Mouse (Mus musculus) embryonic facial prominence, embryonic 10.5 days (tissue): ENCODE measurements around the gene Rnf151. TPM values are rescaled to one million over a fixed set of nuclear protein-coding genes. Genes with fewer than 3 reads are reported as not detected.

Source experiments
- DNase-seq: peaks from one replicate; pipeline ENCODE4 v3.0.0-alpha.2; 2017; ENCODE audit warnings: low spot score
- H3K27ac ChIP-seq: fragments of 300-500 bp; sonication (generic); replicated peaks from 2 replicates; pipeline ENCODE4 v1.5.1; 2016; ENCODE audit warnings: mild to moderate bottlenecking
- H3K27me3 ChIP-seq: fragments of 300-500 bp; sonication (generic); replicated peaks from 2 replicates; pipeline ENCODE4 v1.6.1; 2016; ENCODE audit warnings: low read depth, mild to moderate bottlenecking; ENCODE audit not compliant: poor library complexity, severe bottlenecking
- H3K36me3 ChIP-seq: fragments of 300-500 bp; sonication (generic); replicated peaks from 2 replicates; pipeline ENCODE4 v1.6.1; 2016; ENCODE audit warnings: mild to moderate bottlenecking, moderate library complexity
- H3K4me1 ChIP-seq: fragments of 300-500 bp; sonication (generic); 2 replicates; pipeline ENCODE4 v1.6.1; 2016
- H3K4me3 ChIP-seq: fragments of 300-500 bp; sonication (generic); 2 replicates; pipeline ENCODE4 v1.5.1; 2016; ENCODE audit warnings: mild to moderate bottlenecking, moderate library complexity
- H3K9me3 ChIP-seq: fragments of 300-500 bp; sonication (generic); 2 replicates; pipeline ENCODE4 v1.6.1; 2016; ENCODE audit warnings: mild to moderate bottlenecking
- WGBS: fragments of 180-500 bp; shearing (Covaris S2); methylation state at CpG from one replicate; pipeline ENCODE4 v1.1.7; 2016; 5-methylcytosine and 5-hydroxymethylcytosine counted together
- polyA plus RNA-seq: library from polyadenylated mRNA; unstranded; fragments of >200 nt; fragmentation: Nextera tagmentation; extraction: Ambion mirVana; gene quantifications from 2 replicates; pipeline ENCODE4 v1.2.1, GENCODE M21; 2016

Rnf151 gene
- polyA plus RNA-seq, 1 experiment from 2014 or later = 0.29 TPM

- under 1% methylated on average over 55 of the region's 55 CpGs for WGBS
- peak within 1 kb of the TSS; percentile 66 for H3K27ac ChIP-seq
Measured at GRCm38 (mm10) chr17:24689251-24690081, 28.4 kb downstream of the Rnf151 start, which contains the start of gene Syngr3. Syngr3 (minus strand) TSS chr17:24689955.

GRCm38 (mm10) chr17:24687599-24687998 lies 30.3 kb downstream of the Rnf151 start:
- DNase-seq = no peak
- H3K27me3 ChIP-seq = peaks cover 58% of the 10 kb centered on the region
- H3K4me1 ChIP-seq = peaks cover 31% of the 10 kb centered on the region
- no peak overlapping the region for H3K27ac ChIP-seq
- no peaks in the 10 kb centered on the region for H3K9me3 ChIP-seq
- WGBS = 18% methylated on average over 23 of the region's 23 CpGs
- H3K4me3 ChIP-seq = peak overlapping the region; percentile 50
- H3K36me3 ChIP-seq = peaks cover 9% of the 10 kb centered on the region

More at GRCm38 (mm10) chr17:24689251-24690081, 28.4 kb downstream of the Rnf151 start, which contains the start of gene Syngr3:
- H3K9me3 ChIP-seq = no peaks in the 10 kb centered on the region
- H3K36me3 ChIP-seq = peaks cover 23% of the 10 kb centered on the region
- H3K27me3 ChIP-seq = peaks cover 58% of the 10 kb centered on the region
- H3K4me1 ChIP-seq = peaks cover 35% of the 10 kb centered on the region
- peak within 1 kb of the TSS; percentile 80 for H3K4me3 ChIP-seq
- DNase-seq = peak; percentile 57

GRCm38 (mm10) chr17:24687146-24687595 lies 30.7 kb downstream of the Rnf151 start:
- Histone ChIP-seq H3K27me3 (peaks cover 58% of the 10 kb centered on the region), H3K4me1 (peaks cover 31% of the 10 kb centered on the region), H3K27ac (no peak overlapping the region), H3K4me3 (peak overlapping the region; percentile 50), H3K9me3 (no peaks in the 10 kb centered on the region), H3K36me3 (peaks cover 9% of the 10 kb centered on the region)
- DNase-seq = peak; percentile 63
- 2% methylated on average over 25 of the region's 25 CpGs for WGBS

DNA sequence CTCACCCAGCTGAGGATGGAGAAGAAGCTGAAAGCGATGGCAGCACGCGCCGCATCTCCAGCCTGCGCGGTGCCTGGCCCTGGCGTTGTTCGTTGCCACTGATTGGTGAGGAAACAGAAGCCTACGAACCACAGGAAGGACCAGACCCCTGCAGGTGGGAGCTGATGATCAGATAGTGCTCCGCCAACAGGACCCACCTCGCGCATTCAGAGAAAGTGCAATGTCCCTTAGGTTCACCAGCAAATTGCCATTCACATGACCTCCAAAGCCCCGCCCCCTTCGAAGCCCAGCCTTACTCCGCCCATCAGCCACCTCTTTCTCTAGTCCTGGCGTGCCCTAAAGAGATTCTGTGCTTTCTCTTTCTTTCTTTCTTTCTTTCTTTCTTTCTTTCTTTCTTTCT lies 31.3 kb downstream of the Rnf151 start:
- 32% methylated on average over 16 of the region's 16 CpGs for WGBS
- Histone ChIP-seq H3K36me3 (peaks cover 12% of the 10 kb centered on the region), H3K4me3 (peak overlapping the region; percentile 34), H3K4me1 (peaks cover 31% of the 10 kb centered on the region), H3K27ac (no peak overlapping the region), H3K27me3 (peaks cover 58% of the 10 kb centered on the region), H3K9me3 (no peaks in the 10 kb centered on the region)
- DNase-seq = peak; percentile 64

DNA sequence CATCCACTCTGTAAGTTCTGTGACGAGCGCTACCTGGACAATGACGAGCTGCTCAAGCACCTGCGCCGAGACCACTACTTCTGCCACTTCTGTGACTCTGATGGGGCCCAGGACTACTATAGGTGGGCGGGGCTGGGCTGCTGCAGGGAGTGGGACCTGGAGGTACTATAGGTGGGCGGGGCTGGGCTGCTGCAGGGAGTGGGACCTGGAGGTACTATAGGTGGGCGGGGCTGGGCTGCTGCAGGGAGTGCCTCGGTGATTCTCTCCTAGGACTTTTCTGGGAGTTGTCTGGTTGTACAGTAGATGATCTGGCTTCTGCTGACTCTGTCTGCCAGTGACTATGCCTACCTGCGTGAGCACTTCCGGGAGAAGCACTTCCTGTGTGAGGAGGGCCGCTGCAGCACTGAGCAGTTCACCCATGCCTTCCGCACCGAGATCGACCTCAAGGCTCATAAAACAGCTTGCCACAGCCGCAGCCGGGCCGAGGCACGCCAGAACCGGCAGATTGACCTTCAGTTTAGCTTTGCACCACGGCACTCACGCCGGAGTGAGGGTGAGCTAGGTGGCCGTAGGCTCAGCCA lies 40.3 kb downstream of the Rnf151 start:
- no peaks in the 10 kb centered on the region for H3K27me3 ChIP-seq
- peaks cover 77% of the 10 kb centered on the region for H3K36me3 ChIP-seq
- H3K27ac ChIP-seq = no peak overlapping the region
- peaks cover 14% of the 10 kb centered on the region; the same call in 1 of the 2 replicates for H3K4me1 ChIP-seq
- no peak for DNase-seq
- no peaks in the 10 kb centered on the region for H3K9me3 ChIP-seq
- WGBS = 94% methylated on average over 24 of the region's 24 CpGs
- no peak overlapping the region for H3K4me3 ChIP-seq

GRCm38 (mm10) chr17:24676877-24677276 lies 41.0 kb downstream of the Rnf151 start:
- no peaks in the 10 kb centered on the region for H3K9me3 ChIP-seq
- H3K4me3 ChIP-seq = no peak overlapping the region
- no peak overlapping the region for H3K27ac ChIP-seq
- 96% methylated on average over 5 of the region's 5 CpGs for WGBS
- no peak for DNase-seq
- peaks cover 21% of the 10 kb centered on the region for H3K4me1 ChIP-seq
- no peaks in the 10 kb centered on the region for H3K27me3 ChIP-seq
- peaks cover 70% of the 10 kb centered on the region for H3K36me3 ChIP-seq

GRCm38 (mm10) chr17:24676187-24676586 lies 41.7 kb downstream of the Rnf151 start:
- H3K27ac ChIP-seq = no peak overlapping the region
- H3K4me1 ChIP-seq = peaks cover 28% of the 10 kb centered on the region
- WGBS = 66% methylated on average over 2 of the region's 2 CpGs
- no peaks in the 10 kb centered on the region for H3K27me3 ChIP-seq
- DNase-seq = peak; percentile 74
- H3K4me3 ChIP-seq = no peak overlapping the region
- H3K36me3 ChIP-seq = peaks cover 63% of the 10 kb centered on the region
- no peaks in the 10 kb centered on the region for H3K9me3 ChIP-seq

- Histone ChIP-seq H3K36me3 (peaks cover 44% of the 10 kb centered on the region), H3K9me3 (no peaks in the 10 kb centered on the region), H3K4me3 (no peak overlapping the region), H3K27me3 (no peaks in the 10 kb centered on the region), H3K27ac (no peak overlapping the region), H3K4me1 (peaks cover 41% of the 10 kb centered on the region)
- DNase-seq = no peak
- WGBS = 89% methylated on average over 7 of the region's 7 CpGs
Measured at GRCm38 (mm10) chr17:24674277-24674676, 43.6 kb downstream of the Rnf151 start.

- Histone ChIP-seq H3K27ac (no peak overlapping the region), H3K4me3 (peak overlapping the region; percentile 81), H3K36me3 (peaks cover 23% of the 10 kb centered on the region), H3K9me3 (no peaks in the 10 kb centered on the region), H3K4me1 (peaks cover 49% of the 10 kb centered on the region), H3K27me3 (no peaks in the 10 kb centered on the region)
- peak; percentile 41 for DNase-seq
- WGBS = 32% methylated on average over 5 of the region's 5 CpGs
Measured at GRCm38 (mm10) chr17:24672141-24672540, 45.7 kb downstream of the Rnf151 start.

DNA sequence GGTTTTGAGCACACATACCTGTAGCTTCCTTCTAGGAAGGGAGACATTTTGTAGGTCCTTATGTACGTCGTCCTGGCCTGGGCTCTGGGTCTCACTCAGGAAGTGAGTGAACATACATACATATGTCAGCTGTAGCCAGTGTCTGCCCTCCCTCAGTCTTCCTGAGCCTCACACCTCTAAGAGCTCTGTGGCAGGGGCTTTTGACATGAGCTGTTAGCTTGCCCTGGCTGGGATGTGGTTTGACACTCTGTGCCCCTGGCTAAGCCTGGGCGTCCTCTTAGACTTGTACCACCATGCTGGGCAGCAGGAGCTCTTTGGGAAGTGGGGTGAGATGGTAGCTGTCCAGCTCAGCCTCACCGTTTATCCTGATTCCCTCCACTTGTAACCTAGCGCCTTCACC lies 46.5 kb downstream of the Rnf151 start:
- peaks cover 49% of the 10 kb centered on the region for H3K4me1 ChIP-seq
- no peak for DNase-seq
- H3K9me3 ChIP-seq = no peaks in the 10 kb centered on the region
- peaks cover 15% of the 10 kb centered on the region for H3K36me3 ChIP-seq
- peak overlapping the region; percentile 81 for H3K4me3 ChIP-seq
- no peaks in the 10 kb centered on the region for H3K27me3 ChIP-seq
- H3K27ac ChIP-seq = no peak overlapping the region
- 72% methylated on average over 5 of the region's 5 CpGs for WGBS

DNA sequence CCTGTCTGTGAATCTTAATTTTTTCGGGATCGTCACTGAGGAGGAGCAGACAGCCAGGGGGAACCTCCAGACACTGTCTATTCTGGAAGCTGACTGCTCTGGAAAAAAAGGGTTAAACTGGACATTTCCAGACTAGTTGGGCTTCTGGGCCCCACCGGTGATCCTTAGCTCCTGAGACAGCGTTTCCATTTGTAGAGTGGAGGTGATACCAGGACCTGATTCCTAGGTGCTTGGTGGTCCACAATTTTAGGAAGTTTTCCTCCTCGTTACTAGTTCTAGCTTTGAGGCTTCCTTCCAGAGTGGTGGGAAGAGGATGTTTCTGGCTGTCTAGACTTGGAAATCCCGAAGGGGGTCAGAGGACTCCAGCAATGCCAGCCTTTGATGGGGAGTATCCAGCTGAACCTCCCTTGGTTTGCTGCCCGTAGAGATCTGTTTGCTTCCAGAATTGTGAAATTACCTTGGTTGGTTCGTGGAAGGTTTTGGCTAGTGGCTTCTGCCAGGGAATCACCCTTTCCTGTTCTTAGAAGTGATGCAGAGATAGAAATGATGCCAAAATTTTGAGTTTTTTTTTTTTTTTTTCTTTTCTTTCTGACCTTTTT lies 47.5 kb downstream of the Rnf151 start:
- peak overlapping the region; percentile 90 for H3K27ac ChIP-seq
- peak overlapping the region; percentile 81 for H3K4me3 ChIP-seq
- 16% methylated on average over 8 of the region's 8 CpGs for WGBS
- no peak for DNase-seq
- peaks cover 49% of the 10 kb centered on the region for H3K4me1 ChIP-seq
- no peaks in the 10 kb centered on the region for H3K27me3 ChIP-seq
- no peaks in the 10 kb centered on the region for H3K9me3 ChIP-seq
- 0 out of 2 replicates have a peak, but pooled peaks cover 14% of the 10 kb centered on the region for H3K36me3 ChIP-seq

DNA sequence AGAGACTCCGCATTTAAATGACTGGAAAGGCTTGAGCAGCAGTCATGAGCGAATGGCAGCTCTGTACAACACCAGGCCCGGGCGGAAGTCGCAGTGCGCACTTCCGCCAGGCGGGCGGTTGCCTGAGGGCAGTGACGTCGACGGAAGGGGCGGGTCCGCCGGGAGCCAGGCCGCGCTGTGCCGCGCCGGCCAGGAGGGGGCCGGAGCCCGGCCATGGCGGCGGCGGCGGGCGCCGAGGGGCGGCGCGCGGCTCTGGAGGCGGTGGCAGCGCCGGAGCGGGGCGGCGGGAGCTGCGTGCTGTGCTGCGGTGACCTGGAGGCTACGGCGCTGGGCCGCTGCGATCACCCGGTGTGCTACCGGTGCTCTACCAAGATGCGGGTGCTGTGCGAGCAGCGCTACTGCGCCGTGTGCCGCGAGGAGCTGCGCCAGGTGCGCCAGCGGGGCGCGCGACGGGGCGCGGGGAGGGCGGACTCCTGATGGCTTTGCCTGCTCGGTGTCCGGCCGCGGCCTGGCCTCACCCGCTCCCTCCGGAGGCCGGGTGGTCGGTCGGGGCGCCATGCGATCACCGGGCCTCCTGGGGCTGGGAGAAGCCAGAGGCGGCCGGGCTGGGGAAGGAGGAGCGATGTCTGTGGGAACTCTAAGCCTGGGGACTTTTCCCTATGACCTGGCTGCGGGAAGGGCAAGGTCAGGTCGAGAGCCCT lies 48.2 kb downstream of the Rnf151 start, which contains the start of gene Zfp598:
Gene Zfp598, plus strand, starts transcription at position 143 of the 701 bp plus-strand sequence.
- H3K27ac ChIP-seq = peak within 1 kb of the TSS; percentile 90
- peak; percentile 96 for DNase-seq
- H3K9me3 ChIP-seq = no peaks in the 10 kb centered on the region
- WGBS = under 1% methylated on average over 80 of the region's 80 CpGs
- 0 out of 2 replicates have a peak, but pooled peaks cover 14% of the 10 kb centered on the region for H3K36me3 ChIP-seq
- H3K4me3 ChIP-seq = peak within 1 kb of the TSS; percentile 81
- peaks cover 49% of the 10 kb centered on the region for H3K4me1 ChIP-seq
- H3K27me3 ChIP-seq = no peaks in the 10 kb centered on the region
